In genomic region chr11:76306769-76307168, GRCm38 (mm10) we compare ENCODE assay signal across 25 mouse cellular contexts.
DNase-seq lines count a peak whose midpoint lies in the region; ATAC-seq and TF ChIP-seq lines count a peak whose summit lies in the region.
"Had no signal": no experiment of that assay in that cellular context is flagged by ENCODE, and none has a peak within 500 bp of the region (broad histone marks: within the 10 kb centered on the region; RNA-seq: fewer than 3 reads in every experiment).

No protein-coding gene starts in this region.

- ATAC-seq in megakaryocyte progenitor cell, adult 5-6 weeks (replicated peaks; ENCODE audit: poor library complexity): peak; percentile 80
- ATAC-seq in frontal cortex, adult (ENCODE audit: low TSS enrichment): no peak
- ATAC-seq: forebrain, embryonic 15.5 days; midbrain, embryonic 16.5 days had no signal

- H3K4me1 ChIP-seq in heart, embryonic 10.5 days: peaks cover 60% of the 10 kb centered on the region
- H3K4me1 ChIP-seq in embryonic fibroblast, embryonic 13.5 days (ENCODE audit: control insufficient read depth, insufficient read depth, low read length): peaks cover 16% of the 10 kb centered on the region
- H3K4me1 ChIP-seq: liver, embryonic 15.5 days had no signal

- 0 out of 2 replicates have a peak overlapping the region, but pooled peaks have one; percentile 23 for H3K27ac ChIP-seq in heart, embryonic 10.5 days
- H3K27ac ChIP-seq in embryonic fibroblast, embryonic 13.5 days (ENCODE audit: insufficient read depth, low read length): peak overlapping the region; percentile 53; the same call in 1 of the 2 replicates
- H3K27ac ChIP-seq: forebrain, embryonic 15.5 days; hindbrain, embryonic 15.5 days; kidney, postnatal 0 days; left cerebral cortex, adult 2 months; liver, embryonic 15.5 days; lung, embryonic 15.5 days; neural tube, embryonic 15.5 days; stomach, embryonic 15.5 days had no signal

- H3K4me3 ChIP-seq in heart, embryonic 10.5 days: no peak overlapping the region
- no peak overlapping the region for H3K4me3 ChIP-seq in embryonic fibroblast, embryonic 13.5 days (ENCODE audit: insufficient read depth, low read length)
- H3K4me3 ChIP-seq: forebrain, embryonic 15.5 days; hindbrain, embryonic 15.5 days; left cerebral cortex, adult 2 months; liver, embryonic 15.5 days; lung, embryonic 15.5 days; neural tube, embryonic 15.5 days; stomach, embryonic 15.5 days had no signal

- TF ChIP-seq CTCF in embryonic fibroblast, embryonic 13.5 days (IDR thresholded peaks at IDR 0.05; ENCODE audit: borderline replicate concordance, insufficient read depth, low read length): no peak

- TF ChIP-seq POLR2A in embryonic fibroblast, embryonic 13.5 days (IDR thresholded peaks at IDR 0.05; ENCODE audit: low read depth, low read length): no peak

- 59% methylated on average over 4 of the region's 4 CpGs for WGBS in heart, embryonic 10.5 days

- no peaks in the 10 kb centered on the region for H3K27me3 ChIP-seq in heart, embryonic 10.5 days (ENCODE audit: insufficient read depth, poor library complexity, severe bottlenecking)
- H3K27me3 ChIP-seq: forebrain, embryonic 15.5 days; hindbrain, embryonic 15.5 days; liver, embryonic 15.5 days; lung, embryonic 15.5 days; neural tube, embryonic 15.5 days; stomach, embryonic 15.5 days had no signal

- no peak for DNase-seq in heart, embryonic 10.5 days (ENCODE audit: low spot score)
- DNase-seq in heart, adult 11 months: no peak
- peak; percentile 65 for DNase-seq in MEL-GATA-1-ER (ENCODE audit: extremely low read depth, low read depth)
- no peak for DNase-seq in T-cell, adult 2 months (ENCODE audit: low spot score)
- DNase-seq in embryo, embryonic 10.5 days (ENCODE audit: low spot score): no peak
- DNase-seq: adrenal gland, adult 8-10 months; cerebellum, adult 2 months; kidney, adult 2 months; liver; lung, postnatal 36 days; right cerebral cortex, adult 18-20 months; right cerebral cortex, postnatal 4 days; thymus, postnatal 36 days had no signal

- no peaks in the 10 kb centered on the region for H3K9me3 ChIP-seq in heart, embryonic 10.5 days
- H3K9me3 ChIP-seq: forebrain, embryonic 15.5 days; hindbrain, embryonic 15.5 days; liver, embryonic 15.5 days; lung, embryonic 15.5 days; neural tube, embryonic 15.5 days; stomach, embryonic 15.5 days had no signal

- no peaks in the 10 kb centered on the region for H3K36me3 ChIP-seq in heart, embryonic 10.5 days
- H3K36me3 ChIP-seq: forebrain, embryonic 15.5 days; hindbrain, embryonic 15.5 days; liver, embryonic 15.5 days; lung, embryonic 15.5 days; neural tube, embryonic 15.5 days; stomach, embryonic 15.5 days had no signal
